Mouse (Mus musculus) right cerebral cortex, adult 2 months (tissue): ENCODE measurements around the gene Kcnc3.

Experiments used
- DNase-seq, 2 experiments: peaks; one replicate each; pipeline ENCODE4 v3.0.0; 2021 to 2022; ENCODE audit warnings: low spot score in 2 of 2

Gene Kcnc3

GRCm38 (mm10) chr7:44596996-44597538, 6.6 kb downstream of the Kcnc3 start:
- DNase-seq = no peak

GRCm38 (mm10) chr7:44597666-44598065, 7.2 kb downstream of the Kcnc3 start:
- no peak for DNase-seq

DNA sequence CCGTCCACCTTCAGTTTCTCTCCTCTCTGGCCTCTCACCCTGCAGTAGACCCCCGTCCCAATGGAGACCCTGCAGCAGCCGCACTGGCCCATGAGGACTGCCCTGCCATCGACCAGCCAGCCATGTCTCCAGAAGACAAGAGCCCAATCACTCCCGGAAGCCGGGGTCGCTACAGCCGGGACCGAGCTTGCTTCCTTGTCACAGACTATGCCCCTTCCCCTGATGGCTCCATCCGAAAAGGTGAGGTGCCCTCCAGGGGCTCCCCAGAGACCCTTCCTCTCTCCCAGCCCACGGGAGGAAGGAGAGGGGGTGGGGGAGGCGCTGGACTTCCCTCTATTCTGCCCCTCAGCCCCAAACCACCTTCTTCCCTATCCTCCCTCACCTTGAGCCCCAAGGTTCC, 7.9 kb downstream of the Kcnc3 start:
- no peak for DNase-seq

DNA sequence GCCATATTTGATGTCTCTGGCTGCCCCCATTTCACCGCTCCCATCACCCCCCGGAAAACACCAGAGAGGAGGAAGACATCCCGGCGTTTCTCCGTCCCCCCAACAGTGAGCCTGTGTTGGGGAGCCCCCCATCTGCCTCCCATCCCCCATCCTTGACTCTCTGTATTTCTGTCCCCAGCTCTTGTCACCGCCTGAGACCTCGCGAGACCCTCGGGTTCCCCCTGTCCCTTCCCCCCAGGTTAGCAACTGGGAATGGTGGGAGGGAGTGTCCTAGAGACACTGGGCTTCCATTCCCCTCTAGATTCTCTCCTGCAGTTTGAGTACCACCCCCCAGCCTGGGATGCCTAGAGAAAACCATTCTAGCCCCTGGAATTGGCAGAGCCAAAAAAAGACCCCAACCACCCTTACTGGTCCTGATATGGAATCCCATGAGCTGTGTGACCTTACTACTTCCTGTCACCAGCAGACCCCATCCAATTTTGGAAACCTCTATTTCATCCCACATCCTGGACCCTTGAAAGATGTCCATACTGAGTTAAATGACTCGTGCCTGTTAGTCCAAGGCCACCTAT, 10.3 kb downstream of the Kcnc3 start:
- DNase-seq = no peak

DNA sequence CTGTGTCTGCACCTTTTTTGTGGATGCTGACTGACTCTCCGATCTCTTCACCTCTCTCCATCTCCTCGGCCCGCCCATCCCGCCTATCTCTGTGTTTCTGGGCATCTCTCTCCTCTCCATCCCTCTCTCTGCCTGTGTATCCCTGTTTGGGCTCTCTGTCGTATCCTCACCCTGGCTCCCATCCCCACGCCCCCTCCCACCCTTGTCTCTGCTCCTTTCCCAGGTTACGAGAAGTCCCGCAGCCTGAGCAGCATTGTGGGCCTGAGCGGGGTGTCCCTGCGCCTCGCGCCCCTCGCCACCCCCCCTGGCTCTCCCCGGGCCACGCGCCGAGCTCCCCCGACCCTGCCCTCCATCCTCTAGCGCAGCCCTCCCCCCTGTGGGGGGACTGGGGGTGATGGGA, 11.2 kb downstream of the Kcnc3 start:
- no peak for DNase-seq

- DNase-seq = peak; percentile 82 to 85
Measured at GRCm38 (mm10) chr7:44602443-44602842, 12.0 kb downstream of the Kcnc3 start.

DNA sequence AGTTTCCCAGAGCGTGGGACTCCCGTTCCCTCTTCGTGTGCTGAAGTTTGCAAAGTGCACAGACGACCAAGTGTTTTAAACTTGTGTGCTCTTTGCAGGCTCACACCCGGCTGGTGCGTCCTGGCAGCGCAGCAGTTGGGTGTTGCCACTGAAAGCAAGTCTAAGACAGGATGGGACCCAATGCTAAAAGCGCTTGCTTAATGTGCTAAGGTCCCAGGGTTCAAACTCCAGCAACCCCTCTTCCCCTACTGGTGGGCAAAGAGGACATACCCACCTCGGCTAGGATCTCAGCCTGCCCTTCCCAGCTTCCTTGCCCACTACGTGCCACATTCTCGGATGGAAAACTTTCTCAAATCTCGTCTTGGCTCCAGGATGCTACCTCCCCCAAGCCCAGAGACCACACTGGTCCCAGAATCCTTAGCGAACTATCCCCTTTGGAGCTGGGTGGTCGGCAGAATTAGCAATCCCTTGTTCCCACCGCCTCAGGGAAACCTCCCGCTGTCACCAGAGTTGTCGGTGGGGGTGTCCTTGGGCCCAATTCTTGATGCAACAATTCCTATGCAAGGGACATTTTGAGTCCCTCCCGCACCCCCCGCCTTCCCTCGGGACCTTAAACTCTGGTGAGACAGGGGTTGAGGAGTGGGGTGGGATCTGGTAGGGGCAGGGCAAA, 12.9 kb downstream of the Kcnc3 start:
- peak in 1 of 2 experiments; percentile 9 for DNase-seq

DNA sequence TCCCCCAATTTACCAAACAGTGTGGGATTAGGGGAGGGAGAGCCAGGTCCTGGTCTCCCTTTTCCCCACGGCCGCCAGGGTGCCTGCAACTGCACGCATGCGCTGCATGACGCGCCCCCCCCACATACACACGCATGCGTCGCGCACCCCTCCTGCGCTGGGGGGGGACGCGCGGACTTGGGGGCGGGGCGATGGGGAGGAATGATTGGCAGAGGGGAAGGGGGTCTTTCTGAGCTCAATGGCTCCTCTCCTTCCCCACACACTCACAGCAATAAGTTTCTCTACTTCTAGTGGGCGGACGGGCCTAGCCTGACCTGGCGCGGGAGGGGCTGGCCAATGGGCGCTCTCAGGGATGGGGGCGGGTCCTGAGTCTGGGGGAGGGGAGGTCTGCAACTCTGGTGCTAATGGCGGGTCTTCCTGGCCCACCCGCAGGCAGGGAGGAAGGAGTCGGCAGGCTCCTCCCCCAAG, 13.7 kb downstream of the Kcnc3 start:
- DNase-seq = peak; percentile 31 to 43

- no peak for DNase-seq
Measured at GRCm38 (mm10) chr7:44604619-44605018, 14.2 kb downstream of the Kcnc3 start.

GRCm38 (mm10) chr7:44605436-44605835, 15.0 kb downstream of the Kcnc3 start:
- peak in 1 of 2 experiments; percentile 9 for DNase-seq

DNA sequence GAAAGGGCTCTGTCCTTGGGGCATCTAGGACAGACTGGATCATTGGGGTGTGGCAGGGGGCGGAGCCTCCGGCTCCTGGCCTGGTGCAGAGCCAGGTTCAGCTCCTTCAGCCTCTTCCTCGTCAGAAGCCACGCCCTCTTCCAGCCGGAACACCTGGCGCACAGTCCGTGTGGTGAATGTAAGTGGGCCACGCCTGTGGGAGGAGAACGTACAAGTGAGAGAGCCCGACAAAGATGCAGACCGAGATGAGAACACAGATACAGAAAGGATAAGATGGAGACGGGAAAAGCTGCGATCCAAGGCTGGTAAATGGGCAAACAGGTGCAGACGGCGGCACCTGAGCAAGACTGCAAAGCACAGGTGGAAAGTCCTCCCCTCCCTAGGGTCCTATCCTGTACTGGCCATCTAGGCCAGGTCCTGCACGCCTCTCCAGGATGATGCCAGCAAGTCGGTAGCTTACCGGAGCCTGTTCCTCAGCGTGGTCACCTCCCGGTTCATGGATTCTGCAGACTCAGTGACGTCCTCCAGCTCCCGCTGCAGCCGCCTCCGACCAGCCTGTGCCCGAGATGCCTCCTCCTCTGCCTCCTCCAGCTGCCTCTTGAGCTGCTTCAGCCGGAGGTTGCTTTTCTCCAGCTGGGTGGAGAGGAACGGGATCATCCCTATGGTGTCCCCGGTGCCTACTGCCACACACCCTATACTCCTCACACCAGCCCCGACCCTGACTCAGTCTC, 15.9 kb downstream of the Kcnc3 start:
- peak; percentile 50 to 65 for DNase-seq

- DNase-seq = no peak
Measured at GRCm38 (mm10) chr7:44612192-44612591, 21.7 kb downstream of the Kcnc3 start.

DNA sequence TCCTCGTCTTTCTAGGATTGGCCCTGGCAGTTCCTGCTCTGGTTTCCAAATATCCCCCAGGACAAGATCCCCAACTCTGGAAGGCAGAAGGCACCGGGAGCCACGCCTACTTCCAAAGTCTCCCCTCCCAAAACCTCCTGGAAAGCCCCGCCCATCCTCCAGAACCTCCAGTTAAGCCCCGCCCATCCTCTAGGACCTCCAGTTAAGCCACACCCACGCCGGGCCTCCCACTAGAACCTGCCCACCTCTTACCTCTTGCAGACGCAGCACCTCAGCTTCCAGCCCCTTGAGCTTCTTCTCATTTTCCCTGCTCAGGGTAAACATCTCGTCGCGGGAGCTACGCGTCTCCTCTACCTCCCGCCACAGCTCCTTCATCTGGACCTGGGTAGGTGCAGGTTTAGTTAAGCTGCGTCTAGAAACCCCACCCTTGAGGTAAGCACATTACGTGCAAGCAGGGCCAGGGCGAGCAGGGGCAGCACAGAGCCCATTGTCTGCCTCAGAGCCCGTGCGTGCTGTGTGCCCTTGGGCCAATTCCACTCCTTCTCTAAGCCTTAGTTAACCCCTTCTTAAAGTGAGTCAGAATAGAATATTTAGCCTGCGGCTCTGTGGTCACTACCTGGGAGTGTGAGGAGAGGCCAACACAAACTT, 23.7 kb downstream of the Kcnc3 start:
- no peak for DNase-seq

- no peak for DNase-seq
Measured at GRCm38 (mm10) chr7:44615309-44615708, 24.8 kb downstream of the Kcnc3 start.

GRCm38 (mm10) chr7:44615987-44616386, 25.5 kb downstream of the Kcnc3 start:
- DNase-seq = no peak

DNA sequence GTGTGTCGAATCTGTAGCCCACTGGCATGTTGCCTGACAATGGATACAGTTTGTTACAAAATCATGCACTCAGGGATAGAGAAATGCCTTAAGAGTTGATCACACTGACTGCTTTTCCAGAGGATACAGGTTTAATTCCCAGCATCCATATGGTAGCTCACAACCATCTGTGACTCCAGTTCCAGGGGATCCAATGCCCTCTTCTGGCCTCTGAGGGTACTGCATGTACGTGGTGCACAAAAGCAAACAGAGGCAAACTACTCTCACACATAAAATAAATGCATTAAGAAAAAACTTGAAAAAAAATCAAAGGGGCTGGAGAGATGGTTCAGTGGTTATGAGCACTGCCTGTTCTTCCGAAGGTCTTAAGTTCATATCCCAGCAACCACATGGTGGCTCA, 26.6 kb downstream of the Kcnc3 start:
- DNase-seq = no peak

GRCm38 (mm10) chr7:44623714-44624542, 33.5 kb downstream of the Kcnc3 start:
- DNase-seq = no peak

- DNase-seq = no peak
Measured at GRCm38 (mm10) chr7:44624543-44624826, 34.0 kb downstream of the Kcnc3 start.

GRCm38 (mm10) chr7:44624828-44625227, 34.4 kb downstream of the Kcnc3 start:
- no peak for DNase-seq

- no peak for DNase-seq
Measured at GRCm38 (mm10) chr7:44625241-44626067, 35.0 kb downstream of the Kcnc3 start.

- no peak for DNase-seq
Measured at GRCm38 (mm10) chr7:44626068-44626385, 35.6 kb downstream of the Kcnc3 start.
